Mouse (Mus musculus) thymus, adult 2 months (tissue): ENCODE measurements around the gene Trim2. TPM values are rescaled to one million over a fixed set of nuclear protein-coding genes. Genes with fewer than 3 reads are reported as not detected.

Source experiments
- DNase-seq: peaks from one replicate; pipeline ENCODE4 v3.0.0; 2021
- H3K27ac ChIP-seq: fragments of 200-500 bp; 2 replicates; pipeline ENCODE4 v1.5.1; 2012; ENCODE audit warnings: low read length, control low read depth; ENCODE audit not compliant: control insufficient read depth, insufficient read depth
- H3K27me3 ChIP-seq: fragments of 200-500 bp; 2 replicates; pipeline ENCODE4 v1.6.1; 2012; ENCODE audit warnings: mild to moderate bottlenecking, low read length, moderate library complexity, mixed read lengths; ENCODE audit not compliant: control insufficient read depth, insufficient read depth
- H3K36me3 ChIP-seq: fragments of 200-500 bp; 2 replicates; pipeline ENCODE4 v1.6.1; 2012; ENCODE audit warnings: mild to moderate bottlenecking, low read length, moderate library complexity; ENCODE audit not compliant: control insufficient read depth, insufficient read depth
- H3K4me1 ChIP-seq: fragments of 200-500 bp; replicated peaks from 2 replicates; pipeline ENCODE4 v1.6.1; 2012; ENCODE audit warnings: low read length; ENCODE audit not compliant: control insufficient read depth, insufficient read depth
- H3K4me3 ChIP-seq: fragments of 200-500 bp; 2 replicates; pipeline ENCODE4 v1.5.1; 2012; ENCODE audit warnings: mild to moderate bottlenecking, low read length, control low read depth, moderate library complexity; ENCODE audit not compliant: control insufficient read depth, insufficient read depth
- CTCF ChIP-seq: fragments of 200-500 bp; IDR thresholded peaks from 2 replicates; pipeline ENCODE4 v1.5.1; 2012; ENCODE audit warnings: mild to moderate bottlenecking, control low read depth, low read length, moderate library complexity, borderline replicate concordance; ENCODE audit not compliant: control insufficient read depth, poor library complexity, insufficient read depth; ENCODE audit errors: extremely low read depth
- POLR2A ChIP-seq: fragments of 200-500 bp; IDR thresholded peaks from 2 replicates; pipeline ENCODE4 v1.6.1; 2012; ENCODE audit warnings: mild to moderate bottlenecking, low read length, control low read depth, moderate library complexity; ENCODE audit not compliant: control insufficient read depth, poor library complexity, insufficient read depth; ENCODE audit errors: extremely low read depth
- WGBS: fragments of 180-500 bp; shearing (Covaris S2); methylation state at CpG from one replicate; pipeline ENCODE4 v1.1.7; 2018; 5-methylcytosine and 5-hydroxymethylcytosine counted together
- polyA plus RNA-seq: library from polyadenylated mRNA; depleted of rRNA; stranded (reverse); fragments of >200 nt; gene quantifications from 2 replicates; pipeline ENCODE4 v1.2.3, GENCODE M21; 2012

Trim2 gene
- polyA plus RNA-seq, 1 experiment, result 4.2 TPM

DNA sequence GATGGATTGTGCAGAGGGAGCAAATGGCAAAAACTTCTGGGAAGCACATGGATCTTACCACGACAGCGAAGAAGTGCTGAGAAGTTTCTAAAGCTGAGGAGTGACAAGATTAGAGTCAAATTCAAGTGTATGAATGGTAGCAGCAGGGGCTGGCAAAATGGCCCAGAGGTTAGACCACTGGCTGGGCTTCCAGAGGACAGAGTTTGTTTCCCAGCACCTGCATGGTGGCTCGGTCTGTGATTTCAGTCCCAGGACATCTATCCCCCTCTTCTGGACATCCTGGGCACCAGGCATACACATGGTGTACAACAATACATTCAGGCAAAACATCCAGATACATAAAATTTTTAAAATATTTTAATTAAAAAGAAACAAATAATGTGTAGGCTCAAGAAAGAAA, 156.8 kb downstream of the Trim2 start:
- no peak for DNase-seq
- WGBS, result 100% methylated on average over 3 of the region's 3 CpGs

DNA sequence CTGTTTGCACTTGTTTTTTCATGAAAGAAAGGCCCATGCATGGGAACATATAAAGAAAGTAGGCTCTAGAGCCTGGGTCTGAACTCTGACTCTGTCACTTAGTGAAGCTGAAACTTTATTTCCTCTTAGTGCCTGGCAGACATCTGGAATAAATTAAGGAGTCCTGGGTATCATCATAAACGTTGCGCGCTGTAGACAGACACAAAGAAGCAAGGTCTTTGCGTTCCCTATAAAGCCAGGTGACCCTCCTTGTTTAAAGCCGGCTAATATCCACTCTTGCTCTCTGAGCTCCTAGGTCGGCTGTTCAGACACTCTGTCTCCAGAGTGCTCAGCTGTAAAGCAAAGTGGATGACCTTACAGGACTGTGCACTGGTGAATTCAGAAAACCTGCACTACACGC, 165.7 kb downstream of the Trim2 start:
- no peak for DNase-seq
- no peaks in the 10 kb centered on the region for H3K36me3 ChIP-seq
- TF ChIP-seq CTCF (no peak), POLR2A (no peak)
- WGBS, result 93% methylated on average over 7 of the region's 7 CpGs
- H3K27me3 ChIP-seq, result no peaks in the 10 kb centered on the region
- H3K4me3 ChIP-seq, result no peak overlapping the region
- no peaks in the 10 kb centered on the region for H3K4me1 ChIP-seq
- H3K27ac ChIP-seq, result no peak overlapping the region

More for the DNA sequence above, 156.8 kb downstream of the Trim2 start:
- Histone ChIP-seq H3K27me3 (no peaks in the 10 kb centered on the region), H3K4me1 (no peaks in the 10 kb centered on the region), H3K36me3 (no peaks in the 10 kb centered on the region), H3K4me3 (no peak overlapping the region), H3K27ac (no peak overlapping the region)
- TF ChIP-seq POLR2A (no peak), CTCF (no peak)

DNA sequence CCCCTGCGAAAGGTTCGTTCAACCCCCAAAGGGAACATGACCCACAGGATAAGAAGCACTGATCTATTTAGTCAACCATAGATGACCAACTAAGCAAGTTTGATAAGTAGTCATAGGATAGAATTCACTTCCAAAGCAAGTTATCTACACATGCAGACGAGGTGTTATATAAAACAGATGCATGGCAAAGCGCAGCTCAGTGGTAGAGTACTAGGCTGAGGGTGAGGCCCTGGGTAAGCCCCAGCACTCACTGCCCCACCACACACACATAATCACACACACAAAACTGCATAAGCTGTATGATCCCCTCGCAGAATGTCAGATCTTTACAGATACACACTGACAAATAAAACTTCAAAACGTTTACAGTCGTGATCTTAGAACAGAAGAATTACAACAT, 170.2 kb downstream of the Trim2 start:
- H3K27ac ChIP-seq, result no peak overlapping the region
- no peak for TF ChIP-seq POLR2A
- TF ChIP-seq CTCF, result no peak

DNA sequence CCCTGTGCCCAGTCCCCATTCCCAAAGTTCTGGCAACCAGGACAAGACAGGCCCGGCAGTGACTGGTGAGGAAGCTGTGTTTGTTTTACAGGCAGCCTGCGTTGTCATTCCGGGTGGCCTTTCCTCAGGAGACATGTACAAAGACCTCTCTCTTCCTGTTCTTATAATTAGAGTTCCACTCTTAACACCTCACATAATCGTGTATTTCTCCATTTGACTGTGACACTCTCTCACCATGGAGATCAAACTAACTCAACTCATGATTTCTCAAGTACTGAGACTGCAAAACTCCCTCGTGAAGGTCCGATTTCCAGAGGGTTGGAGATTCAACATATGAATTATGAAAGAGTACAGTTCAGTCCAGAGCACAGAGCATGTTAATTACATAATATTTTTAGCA, 170.7 kb downstream of the Trim2 start:
- Histone ChIP-seq H3K36me3 (no peaks in the 10 kb centered on the region), H3K27ac (no peak overlapping the region), H3K4me1 (peaks cover 4% of the 10 kb centered on the region; the same call in 1 of the 2 replicates), H3K4me3 (no peak overlapping the region), H3K27me3 (no peaks in the 10 kb centered on the region)
- no peak for DNase-seq
- WGBS, result 78% methylated on average over 6 of the region's 6 CpGs
- TF ChIP-seq POLR2A (no peak), CTCF (no peak)

More for the DNA sequence above, 170.2 kb downstream of the Trim2 start:
- peaks cover 4% of the 10 kb centered on the region; the same call in 1 of the 2 replicates for H3K4me1 ChIP-seq
- no peaks in the 10 kb centered on the region for H3K36me3 ChIP-seq
- H3K27me3 ChIP-seq, result no peaks in the 10 kb centered on the region
- WGBS, result 96% methylated on average over 7 of the region's 7 CpGs
- DNase-seq, result no peak
- no peak overlapping the region for H3K4me3 ChIP-seq

DNA sequence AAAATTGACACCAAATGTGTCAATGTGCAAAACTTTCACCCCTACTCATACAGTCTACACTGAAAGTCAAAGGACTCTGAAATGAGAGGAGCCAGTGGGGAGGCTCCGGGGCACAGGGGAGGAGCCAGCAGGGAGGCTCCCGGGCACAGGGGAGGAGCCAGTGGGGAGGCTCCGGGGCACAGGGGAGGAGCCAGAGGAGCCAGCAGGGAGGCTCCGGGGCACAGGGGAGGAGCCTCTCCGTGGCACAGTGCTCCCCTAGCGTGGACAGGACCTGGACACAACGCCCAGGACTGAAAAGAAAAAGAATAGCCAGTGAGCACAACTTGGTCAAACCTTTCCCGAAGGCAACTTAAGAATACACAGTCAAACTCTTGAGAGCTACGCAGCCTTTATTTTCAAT, 171.3 kb downstream of the Trim2 start:
- H3K27ac ChIP-seq, result no peak overlapping the region
- no peak overlapping the region for H3K4me3 ChIP-seq
- TF ChIP-seq POLR2A, result no peak
- no peak for TF ChIP-seq CTCF
- DNase-seq, result peak; percentile 18
- no peaks in the 10 kb centered on the region for H3K36me3 ChIP-seq
- H3K27me3 ChIP-seq, result no peaks in the 10 kb centered on the region
- H3K4me1 ChIP-seq, result peaks cover 4% of the 10 kb centered on the region; the same call in 1 of the 2 replicates
- WGBS, result 38% methylated on average over 9 of the region's 9 CpGs

DNA sequence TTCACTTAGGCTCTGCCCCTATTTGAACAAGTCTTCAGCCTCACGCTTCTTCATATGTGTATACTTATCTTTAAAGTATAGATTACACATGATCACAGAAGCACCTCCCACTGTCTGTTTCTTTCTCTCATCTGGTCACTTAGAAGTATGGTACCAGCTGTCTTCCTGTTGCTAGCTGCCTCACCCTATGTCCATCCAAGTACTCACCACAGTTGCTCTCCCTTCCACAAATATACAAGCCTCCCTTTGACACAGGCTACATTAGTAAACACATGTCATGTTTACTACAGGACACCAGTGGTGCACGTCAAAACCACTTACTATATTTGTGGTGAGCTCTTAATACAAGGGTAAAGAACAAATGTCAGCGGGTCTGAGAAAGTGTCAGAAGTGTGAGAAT, 175.3 kb downstream of the Trim2 start:
- no peaks in the 10 kb centered on the region for H3K27me3 ChIP-seq
- no peak for DNase-seq
- TF ChIP-seq CTCF (no peak), POLR2A (no peak)
- H3K27ac ChIP-seq, result no peak overlapping the region
- peaks cover 4% of the 10 kb centered on the region; the same call in 1 of the 2 replicates for H3K4me1 ChIP-seq
- no peaks in the 10 kb centered on the region for H3K36me3 ChIP-seq
- H3K4me3 ChIP-seq, result no peak overlapping the region
- WGBS, result 93% methylated on average over 3 of the region's 3 CpGs

DNA sequence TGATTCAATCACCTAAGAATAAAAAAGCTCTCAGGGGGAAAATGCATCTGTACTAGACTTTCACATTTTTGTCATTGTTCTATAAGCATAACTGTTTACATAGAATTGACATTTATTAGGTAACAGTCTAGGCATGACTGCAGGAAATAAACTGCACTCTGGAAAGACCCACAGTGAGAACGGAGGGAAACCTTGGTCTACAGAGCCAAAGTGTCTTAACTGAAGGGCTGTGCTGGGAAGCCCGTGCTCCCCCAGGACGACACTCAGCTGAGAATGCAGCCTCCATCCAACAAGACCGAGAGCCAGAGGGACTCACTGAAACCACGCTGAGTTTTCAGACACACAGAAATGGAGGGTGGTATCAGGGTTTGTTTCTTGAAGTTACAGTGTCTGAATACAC, 175.9 kb downstream of the Trim2 start:
- Histone ChIP-seq H3K27ac (no peak overlapping the region), H3K4me1 (peaks cover 5% of the 10 kb centered on the region; the same call in 1 of the 2 replicates), H3K4me3 (no peak overlapping the region), H3K27me3 (no peaks in the 10 kb centered on the region), H3K36me3 (no peaks in the 10 kb centered on the region)
- no peak for DNase-seq
- no peak for TF ChIP-seq CTCF
- TF ChIP-seq POLR2A, result no peak
- 95% methylated on average over 5 of the region's 5 CpGs for WGBS
